Mouse (Mus musculus): ENCODE results near the gene Lipc. TPM values are rescaled to one million over a fixed set of nuclear protein-coding genes. Genes with fewer than 3 reads are reported as not detected.

Lipc gene
- polyA plus RNA-seq, 1 experiment = 0.08 TPM

DNA sequence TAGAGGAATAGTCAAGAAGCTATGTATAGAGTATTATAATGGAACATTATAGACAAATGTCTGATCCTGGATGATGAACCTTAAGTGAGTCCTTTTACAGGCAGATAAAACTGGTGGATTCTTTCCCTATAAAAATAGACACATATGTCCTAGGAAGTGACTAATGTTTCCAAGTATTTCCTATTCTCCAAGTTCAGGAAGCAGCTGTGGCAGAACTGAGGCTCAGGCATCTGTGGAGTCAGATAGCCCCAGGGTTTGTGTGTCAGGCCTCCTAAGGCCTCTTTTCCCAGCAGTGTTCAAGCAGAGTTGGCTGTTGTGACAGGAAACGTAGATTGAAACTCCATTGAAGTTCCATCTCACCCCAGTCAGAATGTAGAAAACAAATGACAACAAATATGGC is 25.4 kb upstream of the Lipc start:
- Histone ChIP-seq H3K27me3 (ENCODE audit: control insufficient read depth, insufficient read depth, insufficient read length) (no peaks in the 10 kb centered on the region), H3K4me3 (no peak overlapping the region), H3K79me2 (ENCODE audit: control insufficient read depth, insufficient read depth) (no peaks in the 10 kb centered on the region), H3K4me2 (ENCODE audit: low read depth) (no peak overlapping the region), H3K36me3 (ENCODE audit: control insufficient read depth, insufficient read depth) (no peaks in the 10 kb centered on the region), H3ac (ENCODE audit: control insufficient read depth, insufficient read length) (no peak overlapping the region)
- TF ChIP-seq POLR2A (IDR thresholded peaks at IDR 0.05; ENCODE audit: insufficient read length, low read depth) (no peak), TCF3 (IDR thresholded peaks at IDR 0.05; ENCODE audit: insufficient read length, low read depth) (no peak), MYOG (IDR thresholded peaks at IDR 0.05; ENCODE audit: control insufficient read depth in 1 of 3, insufficient read depth in 1 of 3, insufficient read length in 2 of 3, low read depth in 2 of 3) (peak in 2 of 3 experiments; percentile 24 to 35), USF1 (IDR thresholded peaks at IDR 0.05; ENCODE audit: low read depth) (no peak), MAX (IDR thresholded peaks at IDR 0.05; ENCODE audit: low read depth) (no peak), E2F4 (IDR thresholded peaks at IDR 0.05; ENCODE audit: insufficient read depth) (no peak), MYOD1 (IDR thresholded peaks at IDR 0.05; ENCODE audit: control insufficient read depth in 1 of 3, insufficient read length in 2 of 3, low read depth in 2 of 3) (peak in 1 of 3 experiments; percentile 46), REST (IDR thresholded peaks at IDR 0.05; ENCODE audit: insufficient read depth, insufficient read length) (no peak), POLR2AphosphoS2 (IDR thresholded peaks at IDR 0.05; ENCODE audit: insufficient read length, low read depth) (no peak), TCF12 (IDR thresholded peaks at IDR 0.05; ENCODE audit: insufficient read depth, poor library complexity, severe bottlenecking) (no peak), SRF (IDR thresholded peaks at IDR 0.05; ENCODE audit: control insufficient read depth, insufficient read length, low read depth) (no peak), CEBPB (IDR thresholded peaks at IDR 0.05; ENCODE audit: insufficient read depth, poor library complexity, severe bottlenecking) (no peak)

DNA sequence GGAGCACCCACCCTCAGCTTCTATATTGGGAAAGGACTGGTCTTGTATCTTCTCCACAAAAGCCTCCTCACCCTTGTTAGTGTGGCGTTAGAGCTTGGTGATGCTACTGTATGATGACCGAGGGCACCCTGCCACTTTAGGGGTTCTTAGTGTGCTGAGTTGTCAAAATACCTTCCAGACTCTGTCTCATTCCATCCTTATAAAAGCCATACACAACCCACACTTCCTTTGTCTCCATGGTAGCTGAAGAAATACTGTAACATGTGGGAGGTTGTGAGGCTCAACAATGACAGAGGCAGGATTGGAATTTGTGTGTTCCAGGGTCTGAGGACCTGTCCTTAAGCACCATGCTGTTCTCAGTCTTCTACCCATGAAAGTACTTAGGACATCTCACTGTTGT is 23.9 kb upstream of the Lipc start:
- Histone ChIP-seq H3K4me2 (ENCODE audit: low read depth) (no peak overlapping the region), H3K36me3 (ENCODE audit: control insufficient read depth, insufficient read depth) (no peaks in the 10 kb centered on the region), H3K79me2 (ENCODE audit: control insufficient read depth, insufficient read depth) (no peaks in the 10 kb centered on the region), H3K4me3 (no peak overlapping the region), H3ac (ENCODE audit: control insufficient read depth, insufficient read length) (no peak overlapping the region), H3K27me3 (ENCODE audit: control insufficient read depth, insufficient read depth, insufficient read length) (no peaks in the 10 kb centered on the region)
- TF ChIP-seq CEBPB (IDR thresholded peaks at IDR 0.05; ENCODE audit: insufficient read depth, poor library complexity, severe bottlenecking) = no peak
- no peak for TF ChIP-seq E2F4 (IDR thresholded peaks at IDR 0.05; ENCODE audit: insufficient read depth)
- no peak for TF ChIP-seq MYOG (IDR thresholded peaks at IDR 0.05; ENCODE audit: control insufficient read depth in 1 of 3, insufficient read depth in 1 of 3, insufficient read length in 2 of 3, low read depth in 2 of 3)
- no peak for TF ChIP-seq POLR2AphosphoS2 (IDR thresholded peaks at IDR 0.05; ENCODE audit: insufficient read length, low read depth)
- no peak for TF ChIP-seq MYOD1 (IDR thresholded peaks at IDR 0.05; ENCODE audit: control insufficient read depth in 1 of 3, insufficient read length in 2 of 3, low read depth in 2 of 3)
- TF ChIP-seq USF1 (IDR thresholded peaks at IDR 0.05; ENCODE audit: low read depth) = no peak
- TF ChIP-seq POLR2A (IDR thresholded peaks at IDR 0.05; ENCODE audit: insufficient read length, low read depth) = no peak
- no peak for TF ChIP-seq TCF12 (IDR thresholded peaks at IDR 0.05; ENCODE audit: insufficient read depth, poor library complexity, severe bottlenecking)
- no peak for TF ChIP-seq TCF3 (IDR thresholded peaks at IDR 0.05; ENCODE audit: insufficient read length, low read depth)
- TF ChIP-seq SRF (IDR thresholded peaks at IDR 0.05; ENCODE audit: control insufficient read depth, insufficient read length, low read depth) = no peak
- no peak for TF ChIP-seq REST (IDR thresholded peaks at IDR 0.05; ENCODE audit: insufficient read depth, insufficient read length)
- no peak for TF ChIP-seq MAX (IDR thresholded peaks at IDR 0.05; ENCODE audit: low read depth)

DNA sequence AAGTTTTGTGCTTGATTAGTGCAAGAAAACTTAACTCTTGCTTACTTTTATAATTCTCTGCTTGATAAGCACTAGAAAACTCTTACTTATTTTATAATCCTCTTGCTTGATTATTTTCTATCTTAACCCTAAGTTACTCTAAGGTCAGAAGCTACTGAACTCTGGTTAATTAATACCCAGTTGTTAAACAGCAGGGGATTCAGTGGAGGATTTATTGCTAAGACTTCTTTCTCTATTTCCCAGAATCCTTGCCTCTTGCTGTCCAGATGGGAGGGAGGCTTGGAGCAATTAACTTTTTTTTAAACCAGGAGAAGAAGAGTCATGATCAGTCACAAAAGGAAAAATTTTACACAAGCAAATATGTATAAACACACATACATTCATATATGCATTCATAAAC is 21.3 kb upstream of the Lipc start:
- Histone ChIP-seq H3K79me2 (ENCODE audit: control insufficient read depth, insufficient read depth) (no peaks in the 10 kb centered on the region), H3K4me3 (no peak overlapping the region), H3ac (ENCODE audit: control insufficient read depth, insufficient read length) (no peak overlapping the region), H3K36me3 (ENCODE audit: control insufficient read depth, insufficient read depth) (no peaks in the 10 kb centered on the region), H3K27me3 (ENCODE audit: control insufficient read depth, insufficient read depth, insufficient read length) (no peaks in the 10 kb centered on the region), H3K4me2 (ENCODE audit: low read depth) (no peak overlapping the region)
- TF ChIP-seq E2F4 (IDR thresholded peaks at IDR 0.05; ENCODE audit: insufficient read depth) (no peak), POLR2AphosphoS2 (IDR thresholded peaks at IDR 0.05; ENCODE audit: insufficient read length, low read depth) (no peak), POLR2A (IDR thresholded peaks at IDR 0.05; ENCODE audit: insufficient read length, low read depth) (no peak), REST (IDR thresholded peaks at IDR 0.05; ENCODE audit: insufficient read depth, insufficient read length) (no peak), MYOD1 (IDR thresholded peaks at IDR 0.05; ENCODE audit: control insufficient read depth in 1 of 3, insufficient read length in 2 of 3, low read depth in 2 of 3) (no peak), MYOG (IDR thresholded peaks at IDR 0.05; ENCODE audit: control insufficient read depth in 1 of 3, insufficient read depth in 1 of 3, insufficient read length in 2 of 3, low read depth in 2 of 3) (no peak), TCF12 (IDR thresholded peaks at IDR 0.05; ENCODE audit: insufficient read depth, poor library complexity, severe bottlenecking) (no peak), USF1 (IDR thresholded peaks at IDR 0.05; ENCODE audit: low read depth) (no peak), TCF3 (IDR thresholded peaks at IDR 0.05; ENCODE audit: insufficient read length, low read depth) (no peak), SRF (IDR thresholded peaks at IDR 0.05; ENCODE audit: control insufficient read depth, insufficient read length, low read depth) (no peak), CEBPB (IDR thresholded peaks at IDR 0.05; ENCODE audit: insufficient read depth, poor library complexity, severe bottlenecking) (no peak), MAX (IDR thresholded peaks at IDR 0.05; ENCODE audit: low read depth) (no peak)

DNA sequence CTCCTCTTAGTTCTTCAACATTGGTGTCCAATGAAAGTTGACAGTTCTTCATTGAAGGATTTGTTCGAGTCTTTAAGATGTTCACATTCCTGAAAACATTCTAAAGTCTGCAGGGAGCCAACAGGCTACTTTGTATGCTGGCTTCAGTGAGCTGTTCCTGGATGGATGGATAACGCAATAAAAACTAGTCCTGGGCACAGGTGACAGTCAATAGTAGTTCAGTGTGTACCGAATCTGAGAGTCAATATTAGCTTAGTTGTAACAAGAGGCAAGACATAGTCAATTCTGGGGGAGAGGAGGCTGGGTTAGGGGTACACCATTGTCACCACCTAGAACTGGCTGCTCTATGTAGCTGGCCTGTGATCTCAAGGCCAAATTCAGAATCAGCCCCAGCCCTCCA is 17.2 kb upstream of the Lipc start:
- no peaks in the 10 kb centered on the region for H3K79me2 ChIP-seq (ENCODE audit: control insufficient read depth, insufficient read depth)
- H3K4me3 ChIP-seq = no peak overlapping the region
- H3K27me3 ChIP-seq (ENCODE audit: control insufficient read depth, insufficient read depth, insufficient read length) = no peaks in the 10 kb centered on the region
- H3K4me2 ChIP-seq (ENCODE audit: low read depth) = no peak overlapping the region
- no peaks in the 10 kb centered on the region for H3K36me3 ChIP-seq (ENCODE audit: control insufficient read depth, insufficient read depth)
- H3ac ChIP-seq (ENCODE audit: control insufficient read depth, insufficient read length) = no peak overlapping the region
- TF ChIP-seq MAX (IDR thresholded peaks at IDR 0.05; ENCODE audit: low read depth) = no peak
- TF ChIP-seq POLR2A (IDR thresholded peaks at IDR 0.05; ENCODE audit: insufficient read length, low read depth) = no peak
- TF ChIP-seq MYOG (IDR thresholded peaks at IDR 0.05; ENCODE audit: control insufficient read depth in 1 of 3, insufficient read depth in 1 of 3, insufficient read length in 2 of 3, low read depth in 2 of 3) = no peak

Measured in myocyte (in vitro differentiated cells).